Mouse (Mus musculus) liver, postnatal 0 days (tissue): ENCODE data around the gene Ttc39b. TPM values are rescaled to one million over a fixed set of nuclear protein-coding genes. Genes with fewer than 3 reads are reported as not detected.

Source experiments
- ATAC-seq: fragments of 200-750 bp; cut with Nextera tagmentation; 2 replicates; pipeline ENCODE4 v1.8.0; 2017; ENCODE audit warnings: mild to moderate bottlenecking, moderate library complexity
- DNase-seq: peaks from one replicate; pipeline ENCODE4 v3.0.0-alpha.2; 2016
- H3K27ac ChIP-seq: fragments of 300-500 bp; sonication (generic); 2 replicates; pipeline ENCODE4 v1.5.1; 2014; ENCODE audit warnings: antibody characterized with exemption, moderate library complexity, mild to moderate bottlenecking, low read depth
- H3K27me3 ChIP-seq: fragments of 300-500 bp; sonication (generic); 2 replicates; pipeline ENCODE4 v1.6.1; 2014; ENCODE audit warnings: low read length, control low read depth, mixed read lengths; ENCODE audit not compliant: insufficient read depth
- H3K36me3 ChIP-seq: fragments of 300-500 bp; sonication (generic); replicated peaks from 2 replicates; pipeline ENCODE4 v1.6.1; 2014; ENCODE audit warnings: mild to moderate bottlenecking, control low read depth, low read length, moderate library complexity, mixed read lengths; ENCODE audit not compliant: insufficient read depth
- H3K4me1 ChIP-seq: fragments of 300-500 bp; sonication (generic); 2 replicates; pipeline ENCODE4 v1.6.1; 2014; ENCODE audit warnings: antibody characterized with exemption, mild to moderate bottlenecking, control low read depth; ENCODE audit not compliant: insufficient read depth
- H3K4me2 ChIP-seq: fragments of 300-500 bp; sonication (generic); 2 replicates; pipeline ENCODE4 v1.6.1; 2014; ENCODE audit warnings: low read depth, mild to moderate bottlenecking, low read length, moderate library complexity, mixed read lengths
- H3K4me3 ChIP-seq: fragments of 300-500 bp; sonication (generic); 2 replicates; pipeline ENCODE4 v1.5.1; 2014; ENCODE audit warnings: low read depth, low read length
- H3K9ac ChIP-seq: fragments of 300-500 bp; sonication (generic); replicated peaks from 2 replicates; pipeline ENCODE4 v1.6.1; 2014; ENCODE audit warnings: mild to moderate bottlenecking, moderate library complexity
- H3K9me3 ChIP-seq: fragments of 300-500 bp; sonication (generic); 2 replicates; pipeline ENCODE4 v1.6.1; 2016; ENCODE audit warnings: mild to moderate bottlenecking, control low read depth, low read length, mixed read lengths
- CTCF ChIP-seq: sonication (generic); IDR thresholded peaks from 2 replicates; pipeline ENCODE4 v1.5.1; 2016; ENCODE audit warnings: antibody characterized with exemption, low read depth
- EP300 ChIP-seq: IDR thresholded peaks from 2 replicates; pipeline ENCODE4 v1.6.1; 2016; ENCODE audit warnings: antibody characterized with exemption, low read depth, mild to moderate bottlenecking
- WGBS: fragments of 180-500 bp; shearing (Covaris S2); extraction: QIAGEN DNeasy Blood & Tissue Kit; methylation state at CpG from one replicate; pipeline ENCODE4 v1.1.7; 2014; ENCODE audit not compliant: insufficient replicate concordance; 5-methylcytosine and 5-hydroxymethylcytosine counted together
- polyA plus RNA-seq: library from polyadenylated mRNA; unstranded; fragments of >200 nt; fragmentation: Nextera tagmentation; extraction: Ambion mirVana; gene quantifications from 2 replicates; pipeline ENCODE4 v1.2.1, GENCODE M21; 2015

The Ttc39b gene
- polyA plus RNA-seq, 1 experiment from 2014 or later = 3.0 TPM

DNA sequence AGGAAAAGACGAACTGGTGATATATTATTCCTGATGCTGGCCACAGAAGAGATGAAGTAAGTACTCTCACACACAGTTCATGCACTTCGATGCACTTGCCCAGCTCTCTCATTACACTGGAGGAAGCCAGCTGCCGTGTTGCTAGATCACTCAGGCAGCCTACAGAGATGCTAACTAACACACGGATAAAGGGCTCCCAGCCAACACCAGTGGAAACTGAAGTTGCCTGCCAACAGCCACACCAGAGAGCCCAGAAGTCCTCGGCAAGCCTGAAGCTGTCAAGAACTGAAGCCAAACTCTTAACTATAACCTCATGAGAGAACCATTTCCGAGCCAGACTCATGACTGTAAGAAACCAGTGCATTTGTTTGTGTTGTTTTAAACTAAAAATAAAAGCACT is 26.7 kb upstream of the Ttc39b start:
- Histone ChIP-seq H3K4me1 (no peaks in the 10 kb centered on the region), H3K9ac (no peak overlapping the region), H3K4me2 (no peak overlapping the region), H3K4me3 (no peak overlapping the region), H3K27ac (no peak overlapping the region), H3K9me3 (no peaks in the 10 kb centered on the region), H3K36me3 (no peaks in the 10 kb centered on the region), H3K27me3 (no peaks in the 10 kb centered on the region)
- no peak for TF ChIP-seq EP300
- TF ChIP-seq CTCF = no peak
- WGBS = 67% methylated on average over 6 of the region's 6 CpGs
- ATAC-seq (no peak), DNase-seq (no peak)

GRCm38 (mm10) chr4:83348970-83349369 is 24.9 kb upstream of the Ttc39b start:
- Histone ChIP-seq H3K9ac (no peak overlapping the region), H3K4me1 (no peaks in the 10 kb centered on the region), H3K27me3 (no peaks in the 10 kb centered on the region), H3K36me3 (no peaks in the 10 kb centered on the region), H3K27ac (no peak overlapping the region), H3K4me3 (no peak overlapping the region), H3K9me3 (no peaks in the 10 kb centered on the region), H3K4me2 (no peak overlapping the region)
- ATAC-seq (no peak), DNase-seq (no peak)
- TF ChIP-seq EP300 (no peak), CTCF (no peak)
- 88% methylated on average over 1 of the region's 1 CpGs for WGBS

DNA sequence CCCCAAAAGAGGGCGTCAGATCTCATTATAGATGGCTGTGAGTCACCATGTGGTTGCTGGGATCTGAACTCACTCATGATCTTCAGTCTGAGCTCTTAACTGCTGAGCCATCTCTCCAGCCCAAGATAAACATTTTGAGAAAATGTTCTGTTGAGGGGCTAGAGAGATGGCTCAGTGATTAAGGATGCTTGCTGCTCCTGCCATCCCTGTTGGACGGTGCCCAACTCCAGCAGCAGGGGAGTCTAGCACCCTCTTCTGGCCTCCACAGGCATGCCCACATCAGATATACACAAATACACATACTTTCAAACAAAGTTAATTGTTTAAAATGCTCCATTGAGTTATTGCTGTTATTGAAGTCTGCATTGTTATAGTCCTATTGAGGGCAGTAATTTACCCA is 19.8 kb upstream of the Ttc39b start:
- H3K27ac ChIP-seq = no peak overlapping the region
- no peaks in the 10 kb centered on the region for H3K36me3 ChIP-seq
- DNase-seq = no peak
- no peaks in the 10 kb centered on the region for H3K9me3 ChIP-seq
- no peaks in the 10 kb centered on the region for H3K27me3 ChIP-seq
- TF ChIP-seq CTCF (peak; percentile 51), EP300 (no peak)
- H3K4me1 ChIP-seq = no peaks in the 10 kb centered on the region
- no peak overlapping the region for H3K9ac ChIP-seq
- WGBS = 60% methylated on average over 2 of the region's 2 CpGs
- H3K4me3 ChIP-seq = no peak overlapping the region
- ATAC-seq = no peak
- H3K4me2 ChIP-seq = no peak overlapping the region

DNA sequence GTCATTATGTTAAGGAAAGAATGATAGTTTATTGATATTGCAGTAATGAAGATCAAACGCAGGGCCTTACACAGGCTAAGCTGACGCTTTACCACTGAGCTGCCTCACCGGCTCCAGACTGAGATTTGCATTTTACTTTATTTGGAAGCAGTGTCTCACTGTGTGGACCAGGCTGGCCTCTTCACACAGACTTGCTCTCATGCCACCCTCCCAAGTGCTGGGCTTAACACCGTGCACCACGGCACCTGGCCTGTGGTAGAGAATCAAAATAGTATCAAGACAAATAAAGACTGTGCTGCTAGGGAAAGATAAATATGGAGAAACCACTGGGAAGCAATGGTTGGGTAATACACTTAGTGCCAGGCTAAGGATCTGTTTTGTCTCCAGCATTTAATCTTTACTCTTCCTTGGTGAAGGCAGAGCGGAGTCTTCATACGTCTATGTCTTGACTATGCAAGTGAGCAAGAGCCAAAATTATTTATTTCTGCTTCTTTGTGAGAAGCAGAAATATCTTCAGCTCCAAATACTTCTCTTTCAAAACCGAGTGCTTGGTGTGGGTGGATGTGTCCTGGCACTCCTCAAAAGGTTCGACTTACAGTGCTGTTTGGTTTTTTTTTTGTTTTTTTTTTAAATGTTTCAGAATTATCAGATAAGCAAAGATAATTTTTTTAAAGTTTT is 19.2 kb upstream of the Ttc39b start:
- no peaks in the 10 kb centered on the region for H3K9me3 ChIP-seq
- H3K4me3 ChIP-seq = no peak overlapping the region
- H3K27me3 ChIP-seq = no peaks in the 10 kb centered on the region
- TF ChIP-seq CTCF (no peak), EP300 (no peak)
- H3K4me1 ChIP-seq = no peaks in the 10 kb centered on the region
- WGBS = 72% methylated on average over 9 of the region's 9 CpGs
- no peak overlapping the region for H3K4me2 ChIP-seq
- no peaks in the 10 kb centered on the region for H3K36me3 ChIP-seq
- ATAC-seq (no peak), DNase-seq (no peak)
- H3K9ac ChIP-seq = no peak overlapping the region
- no peak overlapping the region for H3K27ac ChIP-seq

DNA sequence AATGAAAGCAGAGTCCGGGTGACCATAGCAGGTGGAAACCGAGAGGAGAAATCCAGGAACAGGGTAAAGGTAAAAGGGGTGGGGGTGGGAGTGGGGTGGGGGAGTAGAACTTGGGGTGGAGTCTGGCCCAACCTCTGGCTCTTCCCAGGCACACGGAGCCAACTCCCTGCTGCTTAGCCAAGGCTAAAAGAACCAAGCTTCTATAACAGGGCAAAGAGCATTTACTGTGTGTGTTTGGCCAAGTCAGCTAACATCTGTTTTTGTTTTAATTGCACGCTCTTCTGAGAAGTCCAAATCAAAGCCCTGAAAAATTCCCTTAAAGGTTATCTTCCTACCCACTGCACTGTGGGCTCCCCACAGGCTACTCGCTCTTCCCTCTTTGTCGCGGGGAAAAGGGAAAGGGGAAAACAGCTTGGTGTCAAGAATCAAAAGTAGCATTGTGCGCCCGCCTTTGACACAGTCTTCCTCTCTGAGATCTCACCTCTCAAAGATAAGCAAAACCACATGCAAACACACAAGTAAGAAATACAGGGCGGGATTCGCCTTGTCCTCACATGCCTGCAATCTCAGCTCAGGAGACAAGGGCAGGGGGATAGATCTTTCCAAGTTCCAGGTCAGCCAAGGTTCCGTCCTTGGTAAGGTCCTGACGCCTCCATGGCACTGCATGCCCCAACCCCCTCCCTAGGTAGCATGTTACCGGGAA is 18.4 kb upstream of the Ttc39b start:
- ATAC-seq (no peak), DNase-seq (no peak)
- Histone ChIP-seq H3K9me3 (no peaks in the 10 kb centered on the region), H3K27me3 (no peaks in the 10 kb centered on the region), H3K4me1 (no peaks in the 10 kb centered on the region), H3K36me3 (no peaks in the 10 kb centered on the region), H3K9ac (no peak overlapping the region), H3K27ac (no peak overlapping the region), H3K4me3 (no peak overlapping the region), H3K4me2 (no peak overlapping the region)
- no peak for TF ChIP-seq EP300
- no peak for TF ChIP-seq CTCF
- WGBS = 38% methylated on average over 14 of the region's 14 CpGs

DNA sequence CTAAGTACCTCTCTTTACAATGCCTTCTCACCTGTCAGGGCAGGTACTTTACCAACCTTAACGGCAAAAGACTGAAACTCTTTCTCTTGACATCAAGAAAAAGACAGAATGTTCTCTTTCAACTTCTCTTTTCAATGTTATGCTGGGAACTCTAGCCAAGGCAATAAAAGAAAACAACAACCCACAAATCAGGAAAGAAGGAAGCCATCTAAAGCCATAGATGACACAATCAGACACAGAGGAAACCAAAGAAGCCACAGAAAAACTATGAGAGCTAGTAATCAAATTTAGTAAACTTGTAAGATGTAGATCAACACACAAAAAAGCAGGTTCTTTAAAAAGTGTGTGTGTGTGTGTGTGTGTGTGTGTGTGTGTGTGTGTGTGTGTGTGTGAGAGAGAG is 15.3 kb upstream of the Ttc39b start:
- 48% methylated on average over 1 of the region's 1 CpGs for whole genome bisulfite sequencing
- no peaks in the 10 kb centered on the region for H3K4me1 ChIP-seq

More for the DNA sequence above, 15.3 kb upstream of the Ttc39b start:
- H3K9ac ChIP-seq = no peak overlapping the region
- ATAC-seq (no peak), DNase-seq (no peak)
- no peaks in the 10 kb centered on the region for H3K27me3 ChIP-seq
- H3K36me3 ChIP-seq = no peaks in the 10 kb centered on the region
- H3K27ac ChIP-seq = no peak overlapping the region
- no peak overlapping the region for H3K4me2 ChIP-seq
- no peaks in the 10 kb centered on the region for H3K9me3 ChIP-seq
- TF ChIP-seq CTCF (no peak), EP300 (no peak)
- no peak overlapping the region for H3K4me3 ChIP-seq
